Mouse (Mus musculus) hindbrain, embryonic 10.5 days (tissue): ENCODE results near the gene Eef1g. TPM values are rescaled to one million over a fixed set of nuclear protein-coding genes. Genes with fewer than 3 reads are reported as not detected.
"Not testable (repeated sequence)": the region's sequence is repeated elsewhere in the genome, so short reads cannot be mapped to it uniquely, and the experiment has no call there.

Experiments used
- DNase-seq: peaks from one replicate; pipeline ENCODE4 v3.0.0-alpha.2; 2017; ENCODE audit warnings: low spot score
- H3K27ac ChIP-seq: fragments of 300-500 bp; sonication (generic); 2 replicates; pipeline ENCODE4 v1.5.1; 2016; ENCODE audit warnings: mild to moderate bottlenecking, moderate library complexity
- H3K27me3 ChIP-seq: fragments of 300-500 bp; sonication (generic); 2 replicates; pipeline ENCODE4 v1.6.1; 2016; ENCODE audit warnings: mild to moderate bottlenecking; ENCODE audit not compliant: poor library complexity, insufficient read depth, severe bottlenecking
- H3K36me3 ChIP-seq: fragments of 300-500 bp; sonication (generic); 2 replicates; pipeline ENCODE4 v1.6.1; 2016; ENCODE audit warnings: mild to moderate bottlenecking, moderate library complexity
- H3K4me1 ChIP-seq: fragments of 300-500 bp; sonication (generic); replicated peaks from 2 replicates; pipeline ENCODE4 v1.6.1; 2016; ENCODE audit warnings: mild to moderate bottlenecking
- H3K4me3 ChIP-seq: fragments of 300-500 bp; sonication (generic); 2 replicates; pipeline ENCODE4 v1.5.1; 2016; ENCODE audit warnings: mild to moderate bottlenecking, moderate library complexity
- H3K9me3 ChIP-seq: fragments of 300-500 bp; sonication (generic); 2 replicates; pipeline ENCODE4 v1.6.1; 2016; ENCODE audit warnings: mild to moderate bottlenecking, moderate library complexity
- WGBS: fragments of 180-500 bp; shearing (Covaris S2); methylation state at CpG from one replicate; pipeline ENCODE4 v1.1.7; 2016; 5-methylcytosine and 5-hydroxymethylcytosine counted together
- polyA plus RNA-seq: library from polyadenylated mRNA; unstranded; fragments of >200 nt; fragmentation: Nextera tagmentation; extraction: Ambion mirVana; gene quantifications from 2 replicates; pipeline ENCODE4 v1.2.1, GENCODE M21; 2016

The Eef1g gene
- polyA plus RNA-seq, 1 experiment from 2014 or later, result 402 TPM

- Histone ChIP-seq H3K27me3 (peaks cover 54% of the 10 kb centered on the region), H3K4me3 (peak overlapping the region; percentile 70), H3K27ac (0 out of 2 replicates have a peak overlapping the region, but pooled peaks have one; percentile 9), H3K36me3 (no peaks in the 10 kb centered on the region), H3K9me3 (no peaks in the 10 kb centered on the region), H3K4me1 (peaks cover 49% of the 10 kb centered on the region)
- WGBS, result 70% methylated on average over 4 of the region's 4 CpGs
- no peak for DNase-seq
These were observed 24.5 kb downstream of the Eef1g start for GRCm38 (mm10) chr19:8991245-8991870.

- Histone ChIP-seq H3K4me1 (peaks cover 49% of the 10 kb centered on the region), H3K27ac (0 out of 2 replicates have a peak overlapping the region, but pooled peaks have one; percentile 9), H3K36me3 (no peaks in the 10 kb centered on the region), H3K4me3 (peak overlapping the region; percentile 70), H3K9me3 (no peaks in the 10 kb centered on the region), H3K27me3 (peaks cover 50% of the 10 kb centered on the region)
- no peak for DNase-seq
- WGBS, result 84% methylated on average over 13 of the region's 13 CpGs
These were observed 25.3 kb downstream of the Eef1g start for GRCm38 (mm10) chr19:8991871-8992735.

GRCm38 (mm10) chr19:8992769-8993624 lies 26.2 kb downstream of the Eef1g start:
- 36% methylated on average over 12 of the region's 12 CpGs for WGBS
- H3K27me3 ChIP-seq, result peaks cover 41% of the 10 kb centered on the region
- no peaks in the 10 kb centered on the region for H3K9me3 ChIP-seq
- peak overlapping the region; percentile 24; the same call in 1 of the 2 replicates for H3K4me3 ChIP-seq
- H3K4me1 ChIP-seq, result peaks cover 52% of the 10 kb centered on the region
- H3K27ac ChIP-seq, result no peak overlapping the region
- H3K36me3 ChIP-seq, result no peaks in the 10 kb centered on the region
- DNase-seq, result peak; percentile 67

GRCm38 (mm10) chr19:8993625-8993912 lies 26.7 kb downstream of the Eef1g start:
- H3K27ac ChIP-seq, result no peak overlapping the region
- H3K36me3 ChIP-seq, result no peaks in the 10 kb centered on the region
- DNase-seq, result no peak
- peaks cover 35% of the 10 kb centered on the region for H3K27me3 ChIP-seq
- H3K4me1 ChIP-seq, result peaks cover 46% of the 10 kb centered on the region
- H3K9me3 ChIP-seq, result no peaks in the 10 kb centered on the region
- no peak overlapping the region for H3K4me3 ChIP-seq
- WGBS, result 52% methylated on average over 2 of the region's 2 CpGs

GRCm38 (mm10) chr19:8994813-8995607 lies 28.2 kb downstream of the Eef1g start:
- H3K4me1 ChIP-seq, result peaks cover 32% of the 10 kb centered on the region
- no peaks in the 10 kb centered on the region for H3K9me3 ChIP-seq
- H3K36me3 ChIP-seq, result no peaks in the 10 kb centered on the region
- DNase-seq, result no peak
- no peak overlapping the region for H3K4me3 ChIP-seq
- H3K27ac ChIP-seq, result no peak overlapping the region
- WGBS, result 79% methylated on average over 10 of the region's 10 CpGs
- peaks cover 21% of the 10 kb centered on the region for H3K27me3 ChIP-seq

- Histone ChIP-seq H3K36me3 (0 out of 2 replicates have a peak, but pooled peaks cover 3% of the 10 kb centered on the region), H3K27ac (no peak overlapping the region), H3K4me1 (peaks cover 23% of the 10 kb centered on the region), H3K9me3 (no peaks in the 10 kb centered on the region), H3K27me3 (peaks cover 5% of the 10 kb centered on the region), H3K4me3 (no peak overlapping the region)
- no peak for DNase-seq
- 89% methylated on average over 6 of the region's 6 CpGs for WGBS
These were observed 29.8 kb downstream of the Eef1g start for GRCm38 (mm10) chr19:8996601-8997000.

- DNase-seq, result no peak
- WGBS, result 77% methylated on average over 4 of the region's 4 CpGs
- Histone ChIP-seq H3K27ac (no peak overlapping the region), H3K36me3 (peaks cover 4% of the 10 kb centered on the region; the same call in 1 of the 2 replicates), H3K4me1 (peaks cover 15% of the 10 kb centered on the region), H3K9me3 (no peaks in the 10 kb centered on the region), H3K27me3 (no peaks in the 10 kb centered on the region), H3K4me3 (no peak overlapping the region)
These were observed 30.7 kb downstream of the Eef1g start for GRCm38 (mm10) chr19:8997546-8997945.

- H3K36me3 ChIP-seq, result peaks cover 4% of the 10 kb centered on the region; the same call in 1 of the 2 replicates
- WGBS, result 90% methylated on average over 6 of the region's 6 CpGs
- no peak overlapping the region for H3K27ac ChIP-seq
- H3K4me3 ChIP-seq, result no peak overlapping the region
- H3K27me3 ChIP-seq, result no peaks in the 10 kb centered on the region
- 0 out of 2 replicates have a peak, but pooled peaks cover 6% of the 10 kb centered on the region for H3K4me1 ChIP-seq
- no peaks in the 10 kb centered on the region for H3K9me3 ChIP-seq
- DNase-seq, result no peak
These were observed 31.7 kb downstream of the Eef1g start for GRCm38 (mm10) chr19:8998546-8998945.

GRCm38 (mm10) chr19:8999223-8999622 lies 32.4 kb downstream of the Eef1g start:
- no peak for DNase-seq
- Histone ChIP-seq H3K36me3 (peaks cover 4% of the 10 kb centered on the region; the same call in 1 of the 2 replicates), H3K27me3 (no peaks in the 10 kb centered on the region), H3K4me1 (0 out of 2 replicates have a peak, but pooled peaks cover 6% of the 10 kb centered on the region), H3K27ac (no peak overlapping the region), H3K9me3 (no peaks in the 10 kb centered on the region), H3K4me3 (no peak overlapping the region)
- WGBS, result 95% methylated on average over 4 of the region's 4 CpGs

- not testable (repeated sequence) for H3K36me3 ChIP-seq, H3K9me3 ChIP-seq, H3K4me1 ChIP-seq, H3K4me3 ChIP-seq, DNase-seq, H3K27me3 ChIP-seq, H3K27ac ChIP-seq
- WGBS, result 92% methylated on average over 2 of the region's 2 CpGs
These were observed 40.1 kb downstream of the Eef1g start for GRCm38 (mm10) chr19:9006915-9007314.

- Histone ChIP-seq H3K27me3 (no peaks in the 10 kb centered on the region), H3K4me3 (no peak overlapping the region), H3K27ac (no peak overlapping the region), H3K9me3 (no peaks in the 10 kb centered on the region), H3K36me3 (0 out of 2 replicates have a peak, but pooled peaks cover 4% of the 10 kb centered on the region), H3K4me1 (no peaks in the 10 kb centered on the region)
- DNase-seq, result no peak
- WGBS, result 91% methylated on average over 3 of the region's 3 CpGs
These were observed 52.5 kb downstream of the Eef1g start for GRCm38 (mm10) chr19:9019298-9019697.
